In the genomic region with DNA sequence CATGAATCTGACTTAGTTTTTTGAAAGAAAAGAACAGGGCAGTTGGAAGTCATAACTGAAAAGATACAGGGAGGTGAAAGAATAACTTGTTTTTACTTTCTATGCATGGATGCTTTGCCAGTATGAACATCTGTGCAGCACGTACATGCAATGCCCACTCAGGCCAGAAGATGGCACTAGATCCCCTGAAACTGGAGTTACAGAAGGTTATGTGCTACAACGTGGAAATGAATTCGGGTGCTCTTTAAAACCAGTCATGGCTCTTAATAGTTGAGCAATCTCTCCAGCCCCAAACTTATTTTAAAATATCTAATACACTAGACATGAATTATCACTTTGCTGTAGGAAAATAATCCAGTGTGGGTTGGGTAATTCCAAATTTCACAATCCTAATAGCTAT, we compare ENCODE assay signal across 9 mouse cellular contexts.
DNase-seq lines count a peak whose midpoint lies in the region; ATAC-seq and TF ChIP-seq lines count a peak whose summit lies in the region.
"Had no signal": no experiment of that assay in that cellular context is flagged by ENCODE, and none has a peak within 500 bp of the region (broad histone marks: within the 10 kb centered on the region; RNA-seq: fewer than 3 reads in every experiment).

No protein-coding gene starts in this region.

- TF ChIP-seq POLR2A in ES-Bruce4 (IDR thresholded peaks at IDR 0.05; ENCODE audit: insufficient read depth, low read length) = no peak
- no peak for TF ChIP-seq POLR2A in lung, adult 2 months (IDR thresholded peaks at IDR 0.05; ENCODE audit: borderline replicate concordance, extremely low read depth, low read depth, low read length)

- no peaks in the 10 kb centered on the region for H3K4me1 ChIP-seq in ES-Bruce4 (ENCODE audit: control insufficient read depth, insufficient read depth, low read length)
- no peaks in the 10 kb centered on the region for H3K4me1 ChIP-seq in embryonic facial prominence, embryonic 14.5 days (ENCODE audit: control insufficient read depth, insufficient read depth, low read length)
- H3K4me1 ChIP-seq in heart, embryonic 10.5 days = no peaks in the 10 kb centered on the region
- H3K4me1 ChIP-seq in lung, adult 2 months (ENCODE audit: control insufficient read depth, insufficient read depth, low read length) = peaks cover 3% of the 10 kb centered on the region

- no peak overlapping the region for H3K4me3 ChIP-seq in ES-Bruce4 (ENCODE audit: low read depth, low read length)
- no peak overlapping the region for H3K4me3 ChIP-seq in embryonic facial prominence, embryonic 14.5 days (ENCODE audit: low read depth, low read length)
- no peak overlapping the region for H3K4me3 ChIP-seq in heart, embryonic 10.5 days
- H3K4me3 ChIP-seq in lung, adult 2 months (replicated peaks; ENCODE audit: extremely low read depth, low read depth, low read length) = no peak overlapping the region
- H3K4me3 ChIP-seq: erythroblast, embryonic 14.5 days had no signal

- H3K9me3 ChIP-seq in ES-Bruce4 (replicated peaks; ENCODE audit: control insufficient read depth, insufficient read depth, low read length, poor library complexity, severe bottlenecking) = no peaks in the 10 kb centered on the region
- H3K9me3 ChIP-seq in embryonic facial prominence, embryonic 14.5 days (ENCODE audit: control insufficient read depth, low read length) = no peaks in the 10 kb centered on the region
- no peaks in the 10 kb centered on the region for H3K9me3 ChIP-seq in heart, embryonic 10.5 days

- H3K36me3 ChIP-seq in ES-Bruce4 (ENCODE audit: control insufficient read depth, insufficient read depth, low read length, poor library complexity, severe bottlenecking) = no peaks in the 10 kb centered on the region
- H3K36me3 ChIP-seq in embryonic facial prominence, embryonic 14.5 days (ENCODE audit: control insufficient read depth, insufficient read depth, low read length) = no peaks in the 10 kb centered on the region
- no peaks in the 10 kb centered on the region for H3K36me3 ChIP-seq in heart, embryonic 10.5 days

- DNase-seq in adrenal gland, postnatal 36 days = peak; percentile 86 to 90
- peak; percentile 84 for DNase-seq in embryonic facial prominence, embryonic 14.5 days (ENCODE audit: low spot score)
- peak; percentile 76 for DNase-seq in heart, embryonic 10.5 days (ENCODE audit: low spot score)
- DNase-seq in large intestine, adult 2 months (ENCODE audit: low read depth, low spot score) = peak; percentile 43
- peak; percentile 85 for DNase-seq in lung, adult 2 months
- DNase-seq in right cerebral cortex, adult 18-20 months = peak; percentile 89
- peak; percentile 92 for DNase-seq in urinary bladder, postnatal 14 days (ENCODE audit: low spot score)

- H3K27ac ChIP-seq in ES-Bruce4 (ENCODE audit: insufficient read depth, low read length) = no peak overlapping the region
- H3K27ac ChIP-seq in embryonic facial prominence, embryonic 14.5 days (replicated peaks; ENCODE audit: low read depth, low read length) = no peak overlapping the region
- H3K27ac ChIP-seq in heart, embryonic 10.5 days = no peak overlapping the region

- no peak for TF ChIP-seq EP300 in ES-Bruce4 (IDR thresholded peaks at IDR 0.05; ENCODE audit: insufficient read depth, low read depth, low read length)

- H3K4me2 ChIP-seq in embryonic facial prominence, embryonic 14.5 days (ENCODE audit: low read depth, low read length) = no peak overlapping the region

- peak; percentile 24 for TF ChIP-seq CTCF in ES-Bruce4 (IDR thresholded peaks at IDR 0.05; ENCODE audit: low read depth, low read length)
- peak; percentile 61; the same call in 1 of the 2 replicates for TF ChIP-seq CTCF in lung, adult 2 months (IDR thresholded peaks at IDR 0.05; ENCODE audit: insufficient read depth, low read length)

- 9% methylated on average over 3 of the region's 3 CpGs for WGBS in embryonic facial prominence, embryonic 14.5 days
- 14% methylated on average over 3 of the region's 3 CpGs for WGBS in heart, embryonic 10.5 days
- WGBS in large intestine, adult 2 months = 4% methylated on average over 3 of the region's 3 CpGs
- 2% methylated on average over 3 of the region's 3 CpGs for WGBS in lung, adult 2 months

- H3K9ac ChIP-seq in ES-Bruce4 (ENCODE audit: low read depth, poor library complexity, severe bottlenecking) = no peak overlapping the region
- no peak overlapping the region for H3K9ac ChIP-seq in embryonic facial prominence, embryonic 14.5 days (ENCODE audit: low read depth, low read length)

- no peaks in the 10 kb centered on the region for H3K27me3 ChIP-seq in ES-Bruce4 (ENCODE audit: control insufficient read depth, insufficient read depth, low read length, poor library complexity, severe bottlenecking)
- no peaks in the 10 kb centered on the region for H3K27me3 ChIP-seq in embryonic facial prominence, embryonic 14.5 days (replicated peaks; ENCODE audit: control insufficient read depth, insufficient read depth, low read length)
- no peaks in the 10 kb centered on the region for H3K27me3 ChIP-seq in heart, embryonic 10.5 days (ENCODE audit: insufficient read depth, poor library complexity, severe bottlenecking)

- 0 out of 2 replicates have a peak, but pooled peaks have one; percentile 50 for ATAC-seq in embryonic facial prominence, embryonic 14.5 days (ENCODE audit: low read depth)
